9 mouse cellular contexts compared by ENCODE assay signal in the genomic region with DNA sequence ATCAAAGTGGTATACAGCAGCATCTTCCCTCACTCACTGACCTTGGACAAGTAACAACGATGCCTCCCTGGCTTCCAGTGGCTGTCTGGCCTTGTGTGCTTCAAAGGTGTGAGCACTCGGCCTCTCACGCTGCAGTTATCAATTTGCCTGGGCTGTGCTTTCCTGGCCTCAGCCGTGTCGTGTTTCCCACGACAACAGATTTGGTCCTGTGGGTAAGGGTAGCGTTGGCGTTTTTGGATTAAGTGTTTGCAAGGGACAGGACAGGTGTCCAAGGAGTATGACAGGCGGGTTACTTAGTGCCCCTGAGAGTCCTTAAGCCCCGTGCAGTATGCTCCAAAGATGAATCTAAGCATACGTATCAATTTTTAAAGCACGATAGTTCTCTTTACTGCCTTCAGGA. TPM values are rescaled to one million over a fixed set of nuclear protein-coding genes. Genes with fewer than 3 reads are reported as not detected.
A peak's percentile ranks its signal among the peaks of the same experiment; 100 is the strongest.
DNase-seq lines count a peak whose midpoint lies in the region; ATAC-seq and TF ChIP-seq lines count a peak whose summit lies in the region.
"Had no signal": no experiment of that assay in that cellular context is flagged by ENCODE, and none has a peak within 500 bp of the region (broad histone marks: within the 10 kb centered on the region; RNA-seq: fewer than 3 reads in every experiment).

No protein-coding gene starts in this region.

- no peak overlapping the region for H3K9ac ChIP-seq in forebrain, embryonic 12.5 days
- no peak overlapping the region for H3K9ac ChIP-seq in forebrain, embryonic 11.5 days (ENCODE audit: low read length)
- H3K9ac ChIP-seq in CH12.LX (ENCODE audit: insufficient read depth, low read depth): no peak overlapping the region
- no peak overlapping the region for H3K9ac ChIP-seq in hindbrain, embryonic 11.5 days (ENCODE audit: low read depth, low read length)
- H3K9ac ChIP-seq in liver, embryonic 15.5 days: no peak overlapping the region

- H3K79me2 ChIP-seq in CH12.LX (replicated peaks; ENCODE audit: control insufficient read depth, extremely low read depth, insufficient read depth, poor library complexity, severe bottlenecking): peaks cover 13% of the 10 kb centered on the region

- TF ChIP-seq POLR2A in CH12.LX (IDR thresholded peaks at IDR 0.05; ENCODE audit: low read depth, low read length): no peak

- peaks cover 68% of the 10 kb centered on the region for H3K27me3 ChIP-seq in forebrain, embryonic 12.5 days
- H3K27me3 ChIP-seq in forebrain, embryonic 11.5 days (ENCODE audit: control insufficient read depth, insufficient read depth, low read length): peaks cover 54% of the 10 kb centered on the region
- peaks cover 67% of the 10 kb centered on the region for H3K27me3 ChIP-seq in CH12.LX (replicated peaks)
- H3K27me3 ChIP-seq in hindbrain, embryonic 11.5 days (ENCODE audit: control insufficient read depth, insufficient read depth, low read length): peaks cover 51% of the 10 kb centered on the region
- peaks cover 76% of the 10 kb centered on the region for H3K27me3 ChIP-seq in liver, embryonic 15.5 days

- H3K4me1 ChIP-seq in forebrain, embryonic 12.5 days: peaks cover 28% of the 10 kb centered on the region
- H3K4me1 ChIP-seq in forebrain, embryonic 11.5 days (replicated peaks; ENCODE audit: control insufficient read depth, insufficient read depth, low read length): peaks cover 16% of the 10 kb centered on the region
- H3K4me1 ChIP-seq in CH12.LX (ENCODE audit: control insufficient read depth in 1 of 2, insufficient read depth in 2 of 2): peaks cover 5 to 24% of the 10 kb centered on the region in 2 experiments
- peaks cover 8% of the 10 kb centered on the region; the same call in 1 of the 2 replicates for H3K4me1 ChIP-seq in hindbrain, embryonic 11.5 days (replicated peaks; ENCODE audit: control insufficient read depth, insufficient read depth, low read length)
- H3K4me1 ChIP-seq in liver, embryonic 15.5 days (replicated peaks): peaks cover 37% of the 10 kb centered on the region

- no peak for TF ChIP-seq RAD21 in CH12.LX (IDR thresholded peaks at IDR 0.05; ENCODE audit: low read depth, low read length)

- no peak for DNase-seq in forebrain, embryonic 11.5 days (ENCODE audit: low spot score)
- no peak for DNase-seq in CH12.LX (ENCODE audit: extremely low read depth)
- peak; percentile 32 for DNase-seq in hindbrain, embryonic 11.5 days (ENCODE audit: low spot score)
- DNase-seq in adrenal gland, postnatal 36 days: no peak
- no peak for DNase-seq in thymus, postnatal 36 days
- DNase-seq in frontal cortex, postnatal 25 days (ENCODE audit: low spot score in 2 of 2): no peak

- TF ChIP-seq CTCF in CH12.LX (conservative IDR thresholded peaks at IDR 0.05 in 1 of 2, IDR thresholded peaks at IDR 0.05 in 1 of 2; ENCODE audit: low read depth in 2 of 2, low read length in 2 of 2): no peak

- in situ Hi-C loops in CH12.LX (cut with MboI; ENCODE audit: low pct_ligation_motif_present, low pct_unique_long_range_greater_than_20kb, low sequenced_read_pairs): no loop called here

- H3K36me3 ChIP-seq in forebrain, embryonic 12.5 days (replicated peaks): no peaks in the 10 kb centered on the region
- no peaks in the 10 kb centered on the region for H3K36me3 ChIP-seq in forebrain, embryonic 11.5 days (ENCODE audit: control insufficient read depth, insufficient read depth, low read length)
- H3K36me3 ChIP-seq in CH12.LX (replicated peaks in 1 of 2; ENCODE audit: control insufficient read depth in 1 of 2, insufficient read depth in 1 of 2, low read length in 1 of 2): no peaks in the 10 kb centered on the region
- H3K36me3 ChIP-seq in hindbrain, embryonic 11.5 days (ENCODE audit: control insufficient read depth, insufficient read depth, low read length): no peaks in the 10 kb centered on the region
- no peaks in the 10 kb centered on the region for H3K36me3 ChIP-seq in liver, embryonic 15.5 days (replicated peaks)

- H3K4me3 ChIP-seq in forebrain, embryonic 12.5 days (replicated peaks): no peak overlapping the region
- H3K4me3 ChIP-seq in forebrain, embryonic 11.5 days (ENCODE audit: low read depth, low read length): no peak overlapping the region
- no peak overlapping the region for H3K4me3 ChIP-seq in CH12.LX (replicated peaks in 1 of 3; ENCODE audit: low read depth in 2 of 3, low read length in 2 of 3, poor library complexity in 1 of 3)
- no peak overlapping the region for H3K4me3 ChIP-seq in hindbrain, embryonic 11.5 days (ENCODE audit: low read depth, low read length)
- no peak overlapping the region; the same call in 1 of the 2 replicates for H3K4me3 ChIP-seq in liver, embryonic 15.5 days (replicated peaks)

- WGBS in forebrain, embryonic 12.5 days: 22% methylated on average over 12 of the region's 12 CpGs
- WGBS in forebrain, embryonic 11.5 days: 26% methylated on average over 12 of the region's 12 CpGs
- WGBS in hindbrain, embryonic 11.5 days: 29% methylated on average over 12 of the region's 12 CpGs
- 28% methylated on average over 12 of the region's 12 CpGs for WGBS in liver, embryonic 15.5 days (ENCODE audit: insufficient replicate concordance)

- dilution Hi-C loops in CH12.LX (cut with MboI; ENCODE audit: extremely low pct_ligation_motif_present, extremely low pct_unique_long_range_greater_than_20kb, low sequenced_read_pairs): no loop called here

- H3K27ac ChIP-seq in forebrain, embryonic 12.5 days: no peak overlapping the region
- H3K27ac ChIP-seq in forebrain, embryonic 11.5 days (ENCODE audit: low read depth, low read length): no peak overlapping the region
- H3K27ac ChIP-seq in CH12.LX (ENCODE audit: insufficient read depth, low read depth): no peak overlapping the region
- H3K27ac ChIP-seq in hindbrain, embryonic 11.5 days (ENCODE audit: low read depth, low read length): no peak overlapping the region
- no peak overlapping the region for H3K27ac ChIP-seq in liver, embryonic 15.5 days (replicated peaks)

- no peak for ATAC-seq in forebrain, embryonic 12.5 days (ENCODE audit: low FRiP score)
- no peak for ATAC-seq in forebrain, embryonic 11.5 days (replicated peaks; ENCODE audit: low FRiP score)
- ATAC-seq in hindbrain, embryonic 11.5 days (ENCODE audit: low FRiP score): no peak
- ATAC-seq in liver, embryonic 15.5 days (ENCODE audit: insufficient read depth): no peak

- no peak for TF ChIP-seq EP300 in CH12.LX (IDR thresholded peaks at IDR 0.05; ENCODE audit: low read length)

- no peaks in the 10 kb centered on the region for H3K9me3 ChIP-seq in forebrain, embryonic 12.5 days
- H3K9me3 ChIP-seq in forebrain, embryonic 11.5 days (ENCODE audit: control insufficient read depth, low read length): no peaks in the 10 kb centered on the region
- peaks cover 3% of the 10 kb centered on the region for H3K9me3 ChIP-seq in CH12.LX (replicated peaks; ENCODE audit: low read length)
- H3K9me3 ChIP-seq in hindbrain, embryonic 11.5 days (ENCODE audit: control insufficient read depth, low read length): no peaks in the 10 kb centered on the region
- no peaks in the 10 kb centered on the region for H3K9me3 ChIP-seq in liver, embryonic 15.5 days (replicated peaks)

- peak overlapping the region; percentile 76; the same call in 1 of the 2 replicates for H3K4me2 ChIP-seq in forebrain, embryonic 12.5 days
- H3K4me2 ChIP-seq in forebrain, embryonic 11.5 days (ENCODE audit: low read depth, low read length, severe bottlenecking): no peak overlapping the region
- peak overlapping the region; percentile 87; the same call in 1 of the 2 replicates for H3K4me2 ChIP-seq in CH12.LX (ENCODE audit: insufficient read depth, low read depth, poor library complexity, severe bottlenecking)
- H3K4me2 ChIP-seq in hindbrain, embryonic 11.5 days (replicated peaks; ENCODE audit: low read depth, low read length): no peak overlapping the region
- peak overlapping the region; percentile 79 for H3K4me2 ChIP-seq in liver, embryonic 15.5 days

TF ChIP-seq in CH12.LX, 34 proteins besides CTCF, POLR2A, EP300 and RAD21 (continues in another document):
- TF ChIP-seq JUND (conservative IDR thresholded peaks at IDR 0.05; ENCODE audit: low read depth, low read length): no peak
- TF ChIP-seq NRF1 (IDR thresholded peaks at IDR 0.05; ENCODE audit: low read depth, low read length): no peak
- no peak for TF ChIP-seq MAFK (IDR thresholded peaks at IDR 0.05; ENCODE audit: insufficient replicate concordance, low read length)
- no peak for TF ChIP-seq ZKSCAN1 (IDR thresholded peaks at IDR 0.05; ENCODE audit: borderline replicate concordance, low read depth, low read length)
- no peak for TF ChIP-seq NELFE (IDR thresholded peaks at IDR 0.05; ENCODE audit: low read depth, low read length)
- TF ChIP-seq ZC3H11A (IDR thresholded peaks at IDR 0.05; ENCODE audit: low read depth, low read length): no peak
- TF ChIP-seq CHD1 (IDR thresholded peaks at IDR 0.05; ENCODE audit: low read depth, low read length): no peak

RNA-seq across cellular contexts. Expression of gene Pitx3, which starts 1.0 kb away (rescaled TPM):
- 0.24 TPM in 1 of 2 replicates, not detected in the other for polyA plus RNA-seq in forebrain, embryonic 12.5 days (2016; fragmentation: Nextera tagmentation; extraction: Ambion mirVana)
- not detected in 2 replicates for polyA plus RNA-seq in forebrain, embryonic 11.5 days (2014; fragmentation: Nextera tagmentation; extraction: Ambion mirVana)
- total RNA-seq in CH12.LX (2012; rRNA removed): not detected in 2 replicates
- not detected in 2 replicates for total RNA-seq in CH12.LX (2014; rRNA removed)
- polyA plus RNA-seq in CH12.LX (2012; ENCODE audit: insufficient read length, low read depth): not detected in 2 replicates
- polyA plus RNA-seq in hindbrain, embryonic 11.5 days (2014; fragmentation: Nextera tagmentation; extraction: Ambion mirVana): 0.65 and 0.88 TPM in 2 replicates
- 0.28 and 0.30 TPM in 2 replicates for polyA plus RNA-seq in liver, embryonic 15.5 days (2015; fragmentation: Nextera tagmentation; extraction: Ambion mirVana)
- total RNA-seq in adrenal gland, postnatal 36 days (2021): under 1 TPM in 1 of 2 experiments, not detected in 1; 0.26 TPM
- polyA plus RNA-seq: large intestine, adult 2 months had no signal

RNA-seq across cellular contexts. Expression of gene Gbf1, which starts 3.2 kb away (rescaled TPM):
- polyA plus RNA-seq in forebrain, embryonic 12.5 days (2016; fragmentation: Nextera tagmentation; extraction: Ambion mirVana): 59.9 and 64.0 TPM in 2 replicates
- polyA plus RNA-seq in forebrain, embryonic 11.5 days (2014; fragmentation: Nextera tagmentation; extraction: Ambion mirVana): 49.0 and 51.4 TPM in 2 replicates
- 18.7 and 22.7 TPM in 2 replicates for total RNA-seq in CH12.LX (2012; rRNA removed)
- total RNA-seq in CH12.LX (2014; rRNA removed): 7.1 and 8.6 TPM in 2 replicates
- 23.9 and 26.1 TPM in 2 replicates for polyA plus RNA-seq in CH12.LX (2012; ENCODE audit: insufficient read length, low read depth)
- polyA plus RNA-seq in hindbrain, embryonic 11.5 days (2014; fragmentation: Nextera tagmentation; extraction: Ambion mirVana): 43.8 and 63.0 TPM in 2 replicates
- polyA plus RNA-seq in liver, embryonic 15.5 days (2015; fragmentation: Nextera tagmentation; extraction: Ambion mirVana): 18.3 and 20.8 TPM in 2 replicates
- 10 to 100 TPM; 60.6 to 77.4 TPM for total RNA-seq in adrenal gland, postnatal 36 days (2021)

RNA-seq across cellular contexts. Expression of gene Elovl3, which starts 17.4 kb away (rescaled TPM):
- polyA plus RNA-seq in forebrain, embryonic 12.5 days (2016; fragmentation: Nextera tagmentation; extraction: Ambion mirVana): not detected in 2 replicates
- 0.13 and 0.23 TPM in 2 replicates for polyA plus RNA-seq in forebrain, embryonic 11.5 days (2014; fragmentation: Nextera tagmentation; extraction: Ambion mirVana)
- total RNA-seq in CH12.LX (2012; rRNA removed) (not detected in 2 replicates), CH12.LX (2014; rRNA removed) (not detected in 2 replicates)
- polyA plus RNA-seq in CH12.LX (2012; ENCODE audit: insufficient read length, low read depth): not detected in 2 replicates
- polyA plus RNA-seq in hindbrain, embryonic 11.5 days (2014; fragmentation: Nextera tagmentation; extraction: Ambion mirVana): not detected in 2 replicates
- 0.13 TPM in 1 of 2 replicates, not detected in the other for polyA plus RNA-seq in liver, embryonic 15.5 days (2015; fragmentation: Nextera tagmentation; extraction: Ambion mirVana)
- total RNA-seq in adrenal gland, postnatal 36 days (2021): 10 to 100 TPM in 1 of 2 experiments, 1 to 10 TPM in 1; 6.1 to 26.5 TPM
- polyA plus RNA-seq: large intestine, adult 2 months had no signal

Comparison
In these comparisons a context has a peak if more than half of its experiments do, and no peak if none do; other contexts are left out.
1. H3K4me2 ChIP-seq: peak in forebrain, embryonic 12.5 days (single experiment), CH12.LX (single experiment) and liver, embryonic 15.5 days (single experiment); none in forebrain, embryonic 11.5 days (single experiment) and hindbrain, embryonic 11.5 days (single experiment).